Comparison of ENCODE assay signal across 33 mouse cellular contexts in genomic region chr9:101595101-101595650, GRCm38 (mm10).
DNase-seq lines count a peak whose midpoint lies in the region; ATAC-seq lines count a peak whose summit lies in the region.
"Had no signal": no experiment of that assay in that cellular context is flagged by ENCODE, and none has a peak within 500 bp of the region (broad histone marks: within the 10 kb centered on the region; RNA-seq: fewer than 3 reads in every experiment).

No protein-coding gene starts in this region.

- no peak overlapping the region for H3K4me2 ChIP-seq in midbrain, embryonic 13.5 days (replicated peaks)
- H3K4me2 ChIP-seq: embryonic facial prominence, embryonic 13.5 days; forebrain, embryonic 12.5 days; forebrain, embryonic 15.5 days; heart, embryonic 11.5 days; heart, embryonic 15.5 days; hindbrain, embryonic 13.5 days had no signal

- H3K9ac ChIP-seq in midbrain, embryonic 13.5 days (replicated peaks): no peak overlapping the region
- H3K9ac ChIP-seq: embryonic facial prominence, embryonic 13.5 days; forebrain, embryonic 12.5 days; forebrain, embryonic 15.5 days; heart, embryonic 15.5 days; hindbrain, embryonic 13.5 days had no signal

- no peak for ATAC-seq in midbrain, embryonic 13.5 days
- ATAC-seq: forebrain, embryonic 15.5 days; hindbrain, embryonic 16.5 days; Patski had no signal

- peak; percentile 85 for DNase-seq in heart, adult 11 months
- DNase-seq in heart, adult 8-10 months (ENCODE audit: low spot score): no peak
- DNase-seq in layer of hippocampus, adult 18-20 months (ENCODE audit: low spot score in 2 of 2): peak; percentile 28 to 78
- DNase-seq in layer of hippocampus, postnatal 14 days (ENCODE audit: low spot score in 2 of 2): no peak
- DNase-seq in midbrain, embryonic 10.5 days (ENCODE audit: low spot score): peak; percentile 3
- no peak for DNase-seq in urinary bladder, postnatal 4 days (ENCODE audit: low spot score in 2 of 2)
- DNase-seq: adrenal gland, postnatal 10 days; adrenal gland, postnatal 36 days; B cell, adult 2 months; cerebellum, adult 11 months; cerebellum, adult 2 months; cerebellum, adult 9-11 months; cerebellum, postnatal 25 days; embryo, embryonic 11 days; gastrocnemius, adult 2 months; gastrocnemius, postnatal 14 days; heart, adult 18-20 months; heart, postnatal 10 days; heart, postnatal 36 days had no signal

- 92% methylated on average over 14 of the region's 14 CpGs for WGBS in midbrain, embryonic 10.5 days
- 92% methylated on average over 14 of the region's 14 CpGs for WGBS in midbrain, embryonic 13.5 days

- no peak overlapping the region for H3K4me3 ChIP-seq in midbrain, embryonic 10.5 days
- H3K4me3 ChIP-seq in midbrain, embryonic 13.5 days (replicated peaks): no peak overlapping the region
- H3K4me3 ChIP-seq: embryonic facial prominence, embryonic 10.5 days; embryonic facial prominence, embryonic 13.5 days; erythroblast, embryonic 14.5 days; forebrain, embryonic 12.5 days; forebrain, embryonic 15.5 days; gastrocnemius, adult 2 months; heart, embryonic 15.5 days; hindbrain, embryonic 10.5 days; hindbrain, embryonic 13.5 days had no signal

- H3K9me3 ChIP-seq in midbrain, embryonic 10.5 days (replicated peaks): no peaks in the 10 kb centered on the region
- H3K9me3 ChIP-seq in midbrain, embryonic 13.5 days: no peaks in the 10 kb centered on the region
- H3K9me3 ChIP-seq: embryonic facial prominence, embryonic 10.5 days; embryonic facial prominence, embryonic 13.5 days; forebrain, embryonic 12.5 days; forebrain, embryonic 15.5 days; heart, embryonic 15.5 days; hindbrain, embryonic 10.5 days; hindbrain, embryonic 13.5 days had no signal

- H3K4me1 ChIP-seq in midbrain, embryonic 10.5 days: no peaks in the 10 kb centered on the region
- H3K4me1 ChIP-seq in midbrain, embryonic 13.5 days (replicated peaks): no peaks in the 10 kb centered on the region
- H3K4me1 ChIP-seq: embryonic facial prominence, embryonic 10.5 days; embryonic facial prominence, embryonic 13.5 days; forebrain, embryonic 15.5 days; heart, embryonic 15.5 days; hindbrain, embryonic 10.5 days; hindbrain, embryonic 13.5 days had no signal

- H3K27ac ChIP-seq in midbrain, embryonic 10.5 days (replicated peaks): no peak overlapping the region
- H3K27ac ChIP-seq in midbrain, embryonic 13.5 days: no peak overlapping the region
- H3K27ac ChIP-seq: embryonic facial prominence, embryonic 10.5 days; embryonic facial prominence, embryonic 13.5 days; forebrain, embryonic 12.5 days; forebrain, embryonic 15.5 days; gastrocnemius, adult 2 months; heart, embryonic 15.5 days; hindbrain, embryonic 10.5 days; hindbrain, embryonic 13.5 days had no signal

- no peaks in the 10 kb centered on the region for H3K36me3 ChIP-seq in midbrain, embryonic 10.5 days
- no peaks in the 10 kb centered on the region for H3K36me3 ChIP-seq in midbrain, embryonic 13.5 days
- H3K36me3 ChIP-seq: embryonic facial prominence, embryonic 10.5 days; embryonic facial prominence, embryonic 13.5 days; forebrain, embryonic 12.5 days; forebrain, embryonic 15.5 days; G1E; heart, embryonic 15.5 days; hindbrain, embryonic 10.5 days; hindbrain, embryonic 13.5 days had no signal

- no peaks in the 10 kb centered on the region for H3K27me3 ChIP-seq in midbrain, embryonic 10.5 days (ENCODE audit: low read depth, poor library complexity, severe bottlenecking)
- H3K27me3 ChIP-seq in midbrain, embryonic 13.5 days: no peaks in the 10 kb centered on the region
- H3K27me3 ChIP-seq: CH12.LX; embryonic facial prominence, embryonic 13.5 days; forebrain, embryonic 12.5 days; forebrain, embryonic 15.5 days; heart, embryonic 15.5 days; hindbrain, embryonic 13.5 days; Patski had no signal

Comparison
In these comparisons a context has a peak if more than half of its experiments do, and no peak if none do; other contexts are left out.
1. DNase-seq: peak in heart, adult 11 months (single experiment), layer of hippocampus, adult 18-20 months (2 of 2) and midbrain, embryonic 10.5 days (single experiment); none in heart, adult 8-10 months (single experiment), layer of hippocampus, postnatal 14 days (0 of 2) and urinary bladder, postnatal 4 days (0 of 2).